Mouse (Mus musculus): Measurements from ENCODE around the gene 1700021F07Rik. TPM values are rescaled to one million over a fixed set of nuclear protein-coding genes. Genes with fewer than 3 reads are reported as not detected.

The 1700021F07Rik gene
- polyA plus RNA-seq, 1 experiment from 2014 or later, result not detected

GRCm38 (mm10) chr2:173516150-173516855 is 6.1 kb upstream of the 1700021F07Rik start:
- H3K27ac ChIP-seq (ENCODE audit: low read depth), result no peak overlapping the region
- no peaks in the 10 kb centered on the region for H3K4me1 ChIP-seq (ENCODE audit: insufficient read depth)
- WGBS (ENCODE audit: insufficient replicate concordance), result 80% methylated on average over 25 of the region's 25 CpGs
- no peaks in the 10 kb centered on the region for H3K36me3 ChIP-seq (replicated peaks; ENCODE audit: insufficient read depth, low read length)
- H3K9me3 ChIP-seq (ENCODE audit: low read length), result no peaks in the 10 kb centered on the region
- DNase-seq (no peak), ATAC-seq (no peak)
- H3K4me3 ChIP-seq (ENCODE audit: low read depth, low read length), result no peak overlapping the region
- H3K9ac ChIP-seq (replicated peaks), result no peak overlapping the region
- H3K4me2 ChIP-seq (ENCODE audit: low read depth, low read length), result no peak overlapping the region
- no peaks in the 10 kb centered on the region for H3K27me3 ChIP-seq (ENCODE audit: insufficient read depth, low read length)
- TF ChIP-seq CTCF (IDR thresholded peaks at IDR 0.05; ENCODE audit: low read depth) (no peak), EP300 (IDR thresholded peaks at IDR 0.05; ENCODE audit: low read depth) (no peak)

GRCm38 (mm10) chr2:173528493-173528892 is 6.1 kb downstream of the 1700021F07Rik start:
- Histone ChIP-seq H3K9me3 (ENCODE audit: low read length) (no peaks in the 10 kb centered on the region), H3K27ac (ENCODE audit: low read depth) (no peak overlapping the region), H3K4me2 (ENCODE audit: low read depth, low read length) (no peak overlapping the region), H3K9ac (replicated peaks) (no peak overlapping the region), H3K4me3 (ENCODE audit: low read depth, low read length) (no peak overlapping the region), H3K36me3 (replicated peaks; ENCODE audit: insufficient read depth, low read length) (no peaks in the 10 kb centered on the region), H3K4me1 (ENCODE audit: insufficient read depth) (no peaks in the 10 kb centered on the region), H3K27me3 (ENCODE audit: insufficient read depth, low read length) (no peaks in the 10 kb centered on the region)
- ATAC-seq (no peak), DNase-seq (no peak)
- TF ChIP-seq EP300 (IDR thresholded peaks at IDR 0.05; ENCODE audit: low read depth), result no peak
- TF ChIP-seq CTCF (IDR thresholded peaks at IDR 0.05; ENCODE audit: low read depth), result no peak
- 58% methylated on average over 3 of the region's 3 CpGs for WGBS (ENCODE audit: insufficient replicate concordance)

GRCm38 (mm10) chr2:173532711-173533462 is 10.5 kb downstream of the 1700021F07Rik start:
- TF ChIP-seq EP300 (IDR thresholded peaks at IDR 0.05; ENCODE audit: low read depth), result no peak
- no peak for TF ChIP-seq CTCF (IDR thresholded peaks at IDR 0.05; ENCODE audit: low read depth)
- Histone ChIP-seq H3K27me3 (ENCODE audit: insufficient read depth, low read length) (no peaks in the 10 kb centered on the region), H3K27ac (ENCODE audit: low read depth) (no peak overlapping the region), H3K4me2 (ENCODE audit: low read depth, low read length) (no peak overlapping the region), H3K4me1 (ENCODE audit: insufficient read depth) (no peaks in the 10 kb centered on the region), H3K36me3 (replicated peaks; ENCODE audit: insufficient read depth, low read length) (no peaks in the 10 kb centered on the region), H3K4me3 (ENCODE audit: low read depth, low read length) (no peak overlapping the region), H3K9ac (replicated peaks) (no peak overlapping the region), H3K9me3 (ENCODE audit: low read length) (no peaks in the 10 kb centered on the region)
- DNase-seq, result no peak
- 68% methylated on average over 15 of the region's 15 CpGs for WGBS (ENCODE audit: insufficient replicate concordance)
- no peak for ATAC-seq

GRCm38 (mm10) chr2:173534581-173534980 is 12.2 kb downstream of the 1700021F07Rik start:
- no peaks in the 10 kb centered on the region for H3K27me3 ChIP-seq (ENCODE audit: insufficient read depth, low read length)
- H3K4me3 ChIP-seq (ENCODE audit: low read depth, low read length), result no peak overlapping the region
- no peaks in the 10 kb centered on the region for H3K36me3 ChIP-seq (replicated peaks; ENCODE audit: insufficient read depth, low read length)
- ATAC-seq (no peak), DNase-seq (no peak)
- 44% methylated on average over 7 of the region's 7 CpGs for WGBS (ENCODE audit: insufficient replicate concordance)
- no peaks in the 10 kb centered on the region for H3K9me3 ChIP-seq (ENCODE audit: low read length)
- H3K4me1 ChIP-seq (ENCODE audit: insufficient read depth), result no peaks in the 10 kb centered on the region
- H3K4me2 ChIP-seq (ENCODE audit: low read depth, low read length), result no peak overlapping the region
- no peak overlapping the region for H3K27ac ChIP-seq (ENCODE audit: low read depth)
- no peak for TF ChIP-seq EP300 (IDR thresholded peaks at IDR 0.05; ENCODE audit: low read depth)
- H3K9ac ChIP-seq (replicated peaks), result no peak overlapping the region

- H3K27me3 ChIP-seq (ENCODE audit: insufficient read depth, low read length), result no peaks in the 10 kb centered on the region
- no peak for TF ChIP-seq EP300 (IDR thresholded peaks at IDR 0.05; ENCODE audit: low read depth)
- TF ChIP-seq CTCF (IDR thresholded peaks at IDR 0.05; ENCODE audit: low read depth), result no peak
- 0 out of 2 replicates have a peak overlapping the region, but pooled peaks have one; percentile 30 for H3K4me2 ChIP-seq (ENCODE audit: low read depth, low read length)
- DNase-seq, result no peak
- H3K9ac ChIP-seq (replicated peaks), result no peak overlapping the region
- H3K4me3 ChIP-seq (ENCODE audit: low read depth, low read length), result no peak overlapping the region
- no peak for ATAC-seq
- 82% methylated on average over 18 of the region's 18 CpGs for WGBS (ENCODE audit: insufficient replicate concordance)
- H3K9me3 ChIP-seq (ENCODE audit: low read length), result no peaks in the 10 kb centered on the region
- H3K27ac ChIP-seq (ENCODE audit: low read depth), result no peak overlapping the region
- H3K36me3 ChIP-seq (replicated peaks; ENCODE audit: insufficient read depth, low read length), result no peaks in the 10 kb centered on the region
- no peaks in the 10 kb centered on the region for H3K4me1 ChIP-seq (ENCODE audit: insufficient read depth)
Observed at GRCm38 (mm10) chr2:173535390-173535789, 13.0 kb downstream of the 1700021F07Rik start.

GRCm38 (mm10) chr2:173535886-173536285 is 13.5 kb downstream of the 1700021F07Rik start:
- H3K4me1 ChIP-seq (ENCODE audit: insufficient read depth), result no peaks in the 10 kb centered on the region
- H3K9ac ChIP-seq (replicated peaks), result no peak overlapping the region
- no peaks in the 10 kb centered on the region for H3K27me3 ChIP-seq (ENCODE audit: insufficient read depth, low read length)
- H3K4me3 ChIP-seq (ENCODE audit: low read depth, low read length), result no peak overlapping the region
- WGBS (ENCODE audit: insufficient replicate concordance), result 65% methylated on average over 9 of the region's 9 CpGs
- no peak for TF ChIP-seq EP300 (IDR thresholded peaks at IDR 0.05; ENCODE audit: low read depth)
- TF ChIP-seq CTCF (IDR thresholded peaks at IDR 0.05; ENCODE audit: low read depth), result no peak
- H3K4me2 ChIP-seq (ENCODE audit: low read depth, low read length), result 0 out of 2 replicates have a peak overlapping the region, but pooled peaks have one; percentile 30
- no peak overlapping the region for H3K27ac ChIP-seq (ENCODE audit: low read depth)
- peak; percentile 65; the same call in 1 of the 2 replicates for ATAC-seq
- DNase-seq, result no peak
- no peaks in the 10 kb centered on the region for H3K9me3 ChIP-seq (ENCODE audit: low read length)
- H3K36me3 ChIP-seq (replicated peaks; ENCODE audit: insufficient read depth, low read length), result no peaks in the 10 kb centered on the region
